Mouse (Mus musculus) CH12F3 (cell line): ENCODE data around the gene Wars2.

ENCODE experiments used
- in situ Hi-C: fragments of 300-500 bp; cut with MboI; formaldehyde crosslinking; loops from 2 replicates; pipeline ENCODE4 v1.14.3; 2020; ENCODE audit warnings: low sequenced_read_pairs

The Wars2 gene

DNA sequence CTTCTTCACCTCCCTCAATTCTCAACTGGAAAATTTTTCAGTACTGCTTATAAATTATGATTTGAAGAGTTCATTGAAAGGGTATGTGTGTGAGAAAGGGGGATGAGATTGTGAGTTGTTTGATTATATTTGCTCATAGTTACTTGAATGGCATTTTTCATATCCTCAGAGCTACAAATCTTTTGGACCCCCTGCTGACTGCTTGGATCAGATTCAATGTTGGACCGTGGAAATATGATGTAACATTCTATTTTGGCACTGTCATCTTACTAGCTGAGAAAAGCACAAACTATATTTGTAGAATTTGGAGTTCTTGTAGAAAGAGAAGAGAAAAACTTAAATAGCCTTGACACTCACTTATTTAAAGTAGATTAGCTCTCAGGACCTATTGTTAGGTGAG lies 43.5 kb downstream of the Wars2 start:
- in situ Hi-C loops = no loop called here

- in situ Hi-C loops = no loop called here
Observed at GRCm38 (mm10) chr3:99188097-99188496, 47.2 kb downstream of the Wars2 start.

- in situ Hi-C loops = no loop called here
Observed at GRCm38 (mm10) chr3:99193576-99193975, 52.7 kb downstream of the Wars2 start.

DNA sequence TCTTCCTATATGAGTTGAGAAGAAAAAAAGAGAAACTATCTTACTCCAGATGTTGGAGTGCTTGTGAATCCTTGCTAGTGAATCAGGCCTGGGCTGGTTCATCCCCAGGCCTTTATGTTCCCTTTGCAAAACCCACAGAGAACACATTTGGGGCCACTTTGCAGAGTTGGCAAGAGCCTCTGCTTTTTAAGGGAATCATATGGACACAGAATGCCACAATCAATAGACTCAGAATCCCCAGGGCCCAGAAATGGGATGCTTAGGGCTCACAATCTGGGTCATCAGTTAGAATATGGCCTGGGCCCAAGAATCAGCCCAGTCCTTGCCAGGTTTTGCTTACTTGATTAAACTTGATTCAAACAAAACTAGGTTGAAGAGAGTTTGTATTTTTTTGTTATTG lies 62.5 kb downstream of the Wars2 start:
- in situ Hi-C loops = no loop called here

GRCm38 (mm10) chr3:99208416-99208815 lies 67.5 kb downstream of the Wars2 start:
- in situ Hi-C loops = no loop called here

DNA sequence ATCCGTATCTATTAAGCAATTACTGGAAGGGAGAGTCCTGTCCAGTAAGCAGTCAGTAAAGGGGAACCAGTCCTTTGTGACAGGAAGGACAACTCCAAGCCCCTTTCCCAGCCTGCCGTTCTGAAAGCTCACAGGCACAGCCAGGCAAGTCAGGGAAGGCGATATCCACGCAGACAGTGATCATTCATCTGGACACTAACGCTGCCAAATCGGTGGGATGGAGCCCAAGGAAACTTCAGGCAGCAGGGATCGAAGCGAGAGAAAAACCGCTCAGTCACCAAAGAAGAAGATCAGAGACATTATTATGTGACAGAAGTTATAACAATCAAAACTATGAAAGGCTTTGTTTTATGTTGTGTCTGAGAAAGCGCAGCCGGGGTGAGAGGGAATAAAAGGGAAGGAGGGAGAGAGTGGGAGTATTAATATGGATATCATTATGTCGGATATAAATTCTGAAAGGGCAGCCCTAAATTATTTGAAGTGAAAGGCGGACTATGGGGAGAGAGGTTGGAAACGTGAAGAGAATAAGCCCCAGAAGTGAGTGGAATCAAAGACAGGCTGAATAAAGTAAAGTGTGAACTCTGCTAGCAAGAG lies 70.3 kb downstream of the Wars2 start:
- in situ Hi-C loops = no loop called here

DNA sequence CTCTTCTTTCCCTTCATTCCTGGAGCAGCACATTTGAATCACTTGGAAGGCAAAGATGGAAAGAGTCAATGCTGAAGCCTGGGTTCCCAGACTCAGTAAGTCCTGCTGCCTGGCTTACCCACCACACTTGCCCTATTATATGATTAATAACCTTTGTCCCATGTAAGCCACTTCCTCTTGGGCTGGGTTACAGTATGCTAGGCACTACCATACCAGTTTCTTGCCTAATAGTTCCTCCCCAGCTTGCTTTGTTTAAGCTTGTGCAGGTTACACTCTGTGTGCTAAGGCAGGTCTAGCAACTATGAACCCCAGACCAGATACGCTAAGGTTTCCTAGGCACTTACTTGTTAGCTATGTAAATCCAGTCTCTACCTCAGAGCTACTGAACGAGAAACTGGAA lies 86.9 kb downstream of the Wars2 start:
- in situ Hi-C loops = loop anchor here (25.0 kb wide), 1 partner anchor 709 kb away; no protein-coding TSS in a partner anchor

DNA sequence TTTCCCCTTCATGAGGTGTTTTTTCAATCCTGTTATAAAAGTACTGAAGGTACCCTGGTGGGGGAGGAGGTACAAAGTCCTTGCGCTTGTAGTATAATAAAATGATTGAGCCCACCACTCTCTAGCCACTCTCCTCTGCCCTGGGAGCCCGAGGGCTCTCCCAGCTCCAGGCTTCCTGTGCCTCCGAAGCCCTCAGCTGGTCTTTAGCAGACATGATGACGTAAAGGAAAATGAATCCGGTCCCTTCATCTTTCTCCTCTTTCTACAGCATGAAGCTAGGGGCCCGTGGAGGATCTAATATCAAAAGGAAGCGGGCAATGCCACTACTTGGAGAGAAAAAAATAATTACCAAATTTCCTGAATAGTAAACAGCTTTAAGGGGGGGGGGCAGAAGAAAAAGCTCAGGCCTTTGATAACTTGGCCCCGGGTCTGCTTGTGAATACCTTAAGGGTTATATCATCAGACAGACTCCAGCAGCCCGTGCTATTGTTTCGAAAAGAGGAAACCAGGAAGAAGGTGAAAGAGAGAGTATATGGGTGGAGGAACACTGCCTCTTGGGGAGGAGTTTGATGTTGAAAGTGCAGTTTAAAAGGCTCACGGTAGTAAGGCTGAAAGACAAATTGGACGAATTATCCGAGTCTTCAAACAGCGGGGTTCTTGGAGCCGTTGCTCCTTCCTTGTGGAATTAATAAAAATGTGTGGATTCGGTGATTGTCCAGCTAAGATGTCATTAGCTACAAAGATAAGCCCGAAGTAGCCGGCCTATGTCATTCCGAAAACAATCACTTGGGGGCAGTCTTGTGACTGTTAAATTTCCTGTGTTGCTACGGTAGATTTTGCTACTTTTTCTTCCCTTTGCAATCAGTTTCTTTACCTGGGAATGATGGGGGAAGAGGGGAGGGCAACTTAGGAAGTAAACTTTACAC lies 92.8 kb downstream of the Wars2 start:
- in situ Hi-C loops = loop anchor here (25.0 kb wide), 1 partner anchor 704 kb away; no protein-coding TSS in a partner anchor

DNA sequence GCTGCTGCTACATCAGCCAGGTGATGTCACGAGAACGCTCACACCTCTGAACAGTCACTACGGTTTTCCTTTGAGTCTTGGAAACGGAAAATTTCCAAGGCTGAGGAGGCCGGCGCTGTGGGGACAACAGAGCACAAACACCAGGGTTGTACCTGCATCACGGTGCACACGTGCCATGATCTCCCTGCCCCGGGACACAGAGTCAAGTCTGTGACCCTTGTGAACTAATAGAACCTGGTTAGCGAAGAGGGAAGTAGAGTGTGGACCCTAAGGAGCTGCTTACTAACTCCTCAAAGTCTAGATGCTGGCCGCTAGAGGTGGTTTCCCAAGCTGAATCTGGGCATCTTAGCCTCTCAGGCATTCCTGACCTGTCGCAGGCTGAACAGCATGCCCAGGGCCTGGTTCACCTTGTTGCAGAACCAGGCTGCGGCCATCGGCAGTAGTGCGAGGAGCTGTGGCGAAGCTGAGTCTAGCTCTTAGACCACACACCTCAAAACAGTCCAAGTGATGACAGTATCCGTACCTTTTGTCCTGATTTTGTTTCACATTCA lies 93.5 kb downstream of the Wars2 start:
- in situ Hi-C loops = loop anchor here (25.0 kb wide), 1 partner anchor 703 kb away; no protein-coding TSS in a partner anchor

GRCm38 (mm10) chr3:99235116-99235803 lies 94.4 kb downstream of the Wars2 start:
- in situ Hi-C loops = loop anchor here (25.0 kb wide), 1 partner anchor 702 kb away; no protein-coding TSS in a partner anchor

DNA sequence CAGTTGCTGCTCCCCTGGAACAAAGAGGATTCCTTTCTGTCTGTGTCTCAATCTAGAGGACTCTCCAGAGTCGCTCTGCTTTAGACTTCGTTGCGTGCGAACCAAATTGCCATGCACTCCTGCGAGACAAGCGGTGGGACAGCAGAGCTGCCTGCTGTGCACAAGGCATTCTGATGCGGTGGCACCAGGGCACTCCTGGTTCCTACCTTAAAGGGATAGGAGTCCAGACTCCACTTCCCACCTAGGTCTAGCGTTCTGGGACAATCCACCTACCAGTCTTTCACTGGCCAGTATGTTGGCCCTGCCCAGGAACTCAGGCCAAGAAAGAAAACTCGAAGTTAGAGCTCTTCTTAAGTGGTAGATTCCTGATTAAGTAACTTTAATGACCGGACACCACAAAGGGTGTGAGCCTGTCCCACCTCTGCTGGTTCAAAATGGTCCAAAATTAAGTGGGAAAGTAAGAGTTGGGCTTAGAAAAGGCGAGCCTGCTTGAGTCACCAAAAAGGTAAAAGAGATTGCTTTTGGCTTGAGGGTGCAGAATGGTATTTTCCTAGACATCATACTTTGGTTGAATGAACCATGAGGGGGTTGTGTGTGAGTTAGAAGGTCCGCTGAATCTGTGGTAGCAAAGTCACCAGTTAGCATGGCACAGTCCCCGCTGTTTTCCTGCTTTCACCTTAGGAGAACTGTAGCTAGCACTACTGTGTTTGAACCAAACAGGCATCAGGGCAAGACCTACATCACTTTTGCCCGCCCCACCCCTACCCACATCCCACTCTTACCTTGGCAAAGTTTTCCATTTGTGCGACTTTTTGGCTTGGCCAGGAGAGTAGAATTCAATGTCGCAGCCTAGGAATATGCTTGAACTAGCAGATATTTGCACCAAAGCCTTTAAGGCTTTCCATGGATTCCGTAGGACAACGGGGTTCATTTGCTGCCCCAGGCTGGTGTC lies 95.2 kb downstream of the Wars2 start:
- in situ Hi-C loops = loop anchor here (25.0 kb wide), 1 partner anchor 701 kb away; no protein-coding TSS in a partner anchor

GRCm38 (mm10) chr3:99238691-99239090 lies 97.8 kb downstream of the Wars2 start:
- in situ Hi-C loops = loop anchor here (25.0 kb wide), 1 partner anchor 699 kb away; no protein-coding TSS in a partner anchor

DNA sequence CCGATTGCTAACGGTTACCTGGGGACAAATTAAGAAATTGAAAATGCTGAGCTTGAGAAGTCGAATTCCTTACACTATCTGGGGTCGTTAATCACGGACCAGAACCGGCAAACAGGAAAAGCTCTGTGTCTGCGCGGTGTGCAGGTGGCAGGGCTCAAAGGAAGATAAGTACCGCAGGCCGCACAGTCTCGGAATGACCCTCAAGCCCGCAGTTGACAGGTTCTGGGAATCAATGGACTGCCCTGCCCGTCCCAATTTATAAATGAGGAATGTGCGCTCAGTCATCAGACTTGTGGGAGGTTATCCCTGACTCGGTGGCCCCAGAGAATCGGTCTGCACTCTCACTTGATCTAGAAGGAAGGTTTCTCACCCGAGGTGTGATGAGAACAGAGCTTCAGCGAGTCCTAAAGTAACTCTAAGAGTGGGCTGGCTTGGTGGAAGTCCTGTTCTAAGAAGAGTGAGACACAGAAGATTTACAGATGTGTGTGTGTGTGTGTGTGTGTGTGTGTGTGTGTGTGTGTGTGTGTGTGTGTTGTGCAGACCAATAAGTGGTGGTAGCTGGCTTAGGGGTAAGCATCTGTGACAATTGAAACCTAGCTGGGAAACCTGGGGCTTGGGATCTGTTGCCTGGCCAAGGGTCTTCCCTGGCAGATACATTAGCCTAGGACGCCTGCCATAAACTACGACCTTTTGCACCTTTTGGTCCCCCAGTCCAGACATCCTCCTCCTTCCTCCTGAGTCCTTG lies 98.6 kb downstream of the Wars2 start:
- in situ Hi-C loops = loop anchor here (25.0 kb wide), 1 partner anchor 698 kb away; no protein-coding TSS in a partner anchor

GRCm38 (mm10) chr3:99240213-99240720 lies 99.4 kb downstream of the Wars2 start, which contains the start of gene Tbx15:
Gene Tbx15, plus strand, starts transcription at chr3:99240381.
- in situ Hi-C loops = loop anchor here (25.0 kb wide), 1 partner anchor 697 kb away; no protein-coding TSS in a partner anchor

- in situ Hi-C loops = loop anchor here (25.0 kb wide), 1 partner anchor 696 kb away; no protein-coding TSS in a partner anchor
Observed at GRCm38 (mm10) chr3:99240811-99241738, 100.2 kb downstream of the Wars2 start.

GRCm38 (mm10) chr3:99242481-99242880 lies 101.6 kb downstream of the Wars2 start:
- in situ Hi-C loops = loop anchor here (25.0 kb wide), 1 partner anchor 695 kb away; no protein-coding TSS in a partner anchor

DNA sequence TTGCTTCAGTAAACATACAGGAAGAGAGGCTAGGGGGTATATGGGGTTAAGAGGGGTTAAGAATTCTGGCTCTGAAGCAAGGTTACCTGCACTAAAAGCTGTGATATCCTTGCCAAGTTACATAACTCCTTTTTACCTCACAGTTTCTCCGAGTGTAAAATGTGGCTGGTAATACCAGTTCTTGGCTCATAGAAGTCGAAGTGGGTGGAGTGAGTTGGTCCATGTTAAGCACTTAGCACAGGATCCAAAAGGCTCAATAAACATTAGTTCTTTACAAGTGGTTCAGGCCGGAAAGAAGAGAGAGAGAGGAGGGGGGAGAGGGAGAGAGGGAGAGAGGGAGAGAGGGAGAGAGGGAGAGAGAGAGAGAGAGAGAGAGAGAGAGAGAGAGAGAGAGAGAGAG lies 104.5 kb downstream of the Wars2 start:
- in situ Hi-C loops = loop anchor here (25.0 kb wide), 1 partner anchor 692 kb away; no protein-coding TSS in a partner anchor
